Mouse (Mus musculus): ENCODE measurements around the gene Plekhg4. TPM values are rescaled to one million over a fixed set of nuclear protein-coding genes. Genes with fewer than 3 reads are reported as not detected.

Gene Plekhg4
- polyA plus RNA-seq, 1 experiment from 2014 or later = 0.11 TPM

GRCm38 (mm10) chr8:105403467-105403866, 30.4 kb downstream of the Plekhg4 start:
- ATAC-seq (replicated peaks; ENCODE audit: insufficient number of reproducible peaks, low FRiP score, low TSS enrichment) = no peak
- Histone ChIP-seq H3K4me2 (no peak overlapping the region), H3K27ac (ENCODE audit: low read depth, low read length) (no peak overlapping the region), H3K4me3 (ENCODE audit: low read depth, low read length) (no peak overlapping the region), H3K36me3 (ENCODE audit: control insufficient read depth, insufficient read depth, low read length) (no peaks in the 10 kb centered on the region), H3K9me3 (replicated peaks; ENCODE audit: control insufficient read depth, low read length) (no peaks in the 10 kb centered on the region), H3K9ac (ENCODE audit: low read depth, low read length) (no peak overlapping the region), H3K4me1 (ENCODE audit: control insufficient read depth, insufficient read depth, low read length) (no peaks in the 10 kb centered on the region), H3K27me3 (ENCODE audit: control insufficient read depth, insufficient read depth, low read length) (no peaks in the 10 kb centered on the region; the same call in 1 of the 2 replicates)
- WGBS (ENCODE audit: insufficient replicate concordance) = 85% methylated on average over 8 of the region's 8 CpGs

GRCm38 (mm10) chr8:105404496-105404895, 31.4 kb downstream of the Plekhg4 start:
- no peak for ATAC-seq (replicated peaks; ENCODE audit: insufficient number of reproducible peaks, low FRiP score, low TSS enrichment)
- H3K36me3 ChIP-seq (ENCODE audit: control insufficient read depth, insufficient read depth, low read length) = no peaks in the 10 kb centered on the region
- no peak overlapping the region for H3K4me2 ChIP-seq
- H3K4me3 ChIP-seq (ENCODE audit: low read depth, low read length) = no peak overlapping the region
- WGBS (ENCODE audit: insufficient replicate concordance) = 55% methylated on average over 1 of the region's 1 CpGs
- no peak overlapping the region for H3K9ac ChIP-seq (ENCODE audit: low read depth, low read length)
- H3K4me1 ChIP-seq (ENCODE audit: control insufficient read depth, insufficient read depth, low read length) = no peaks in the 10 kb centered on the region
- no peaks in the 10 kb centered on the region for H3K9me3 ChIP-seq (replicated peaks; ENCODE audit: control insufficient read depth, low read length)
- H3K27ac ChIP-seq (ENCODE audit: low read depth, low read length) = no peak overlapping the region
- no peaks in the 10 kb centered on the region; the same call in 1 of the 2 replicates for H3K27me3 ChIP-seq (ENCODE audit: control insufficient read depth, insufficient read depth, low read length)

GRCm38 (mm10) chr8:105406416-105406815, 33.3 kb downstream of the Plekhg4 start:
- H3K27me3 ChIP-seq (ENCODE audit: control insufficient read depth, insufficient read depth, low read length) = no peaks in the 10 kb centered on the region
- no peak overlapping the region for H3K9ac ChIP-seq (ENCODE audit: low read depth, low read length)
- H3K36me3 ChIP-seq (ENCODE audit: control insufficient read depth, insufficient read depth, low read length) = no peaks in the 10 kb centered on the region
- no peak for ATAC-seq (replicated peaks; ENCODE audit: insufficient number of reproducible peaks, low FRiP score, low TSS enrichment)
- H3K4me3 ChIP-seq (ENCODE audit: low read depth, low read length) = no peak overlapping the region
- no peaks in the 10 kb centered on the region for H3K9me3 ChIP-seq (replicated peaks; ENCODE audit: control insufficient read depth, low read length)
- no peaks in the 10 kb centered on the region for H3K4me1 ChIP-seq (ENCODE audit: control insufficient read depth, insufficient read depth, low read length)
- no peak overlapping the region for H3K4me2 ChIP-seq
- no peak overlapping the region for H3K27ac ChIP-seq (ENCODE audit: low read depth, low read length)
- 75% methylated on average over 10 of the region's 10 CpGs for WGBS (ENCODE audit: insufficient replicate concordance)

GRCm38 (mm10) chr8:105408331-105408730, 35.3 kb downstream of the Plekhg4 start:
- no peaks in the 10 kb centered on the region for H3K9me3 ChIP-seq (replicated peaks; ENCODE audit: control insufficient read depth, low read length)
- H3K27me3 ChIP-seq (ENCODE audit: control insufficient read depth, insufficient read depth, low read length) = peaks cover 10% of the 10 kb centered on the region
- no peak for ATAC-seq (replicated peaks; ENCODE audit: insufficient number of reproducible peaks, low FRiP score, low TSS enrichment)
- 61% methylated on average over 7 of the region's 7 CpGs for WGBS (ENCODE audit: insufficient replicate concordance)
- no peaks in the 10 kb centered on the region for H3K36me3 ChIP-seq (ENCODE audit: control insufficient read depth, insufficient read depth, low read length)
- no peak overlapping the region for H3K4me2 ChIP-seq
- H3K4me1 ChIP-seq (ENCODE audit: control insufficient read depth, insufficient read depth, low read length) = peaks cover 2% of the 10 kb centered on the region
- H3K27ac ChIP-seq (ENCODE audit: low read depth, low read length) = no peak overlapping the region
- H3K9ac ChIP-seq (ENCODE audit: low read depth, low read length) = no peak overlapping the region
- no peak overlapping the region for H3K4me3 ChIP-seq (ENCODE audit: low read depth, low read length)

- no peak overlapping the region for H3K4me3 ChIP-seq (ENCODE audit: low read depth, low read length)
- no peak overlapping the region for H3K27ac ChIP-seq (ENCODE audit: low read depth, low read length)
- ATAC-seq (replicated peaks; ENCODE audit: insufficient number of reproducible peaks, low FRiP score, low TSS enrichment) = no peak
- H3K27me3 ChIP-seq (ENCODE audit: control insufficient read depth, insufficient read depth, low read length) = peaks cover 21% of the 10 kb centered on the region
- H3K9ac ChIP-seq (ENCODE audit: low read depth, low read length) = no peak overlapping the region
- peaks cover 7% of the 10 kb centered on the region for H3K4me1 ChIP-seq (ENCODE audit: control insufficient read depth, insufficient read depth, low read length)
- H3K36me3 ChIP-seq (ENCODE audit: control insufficient read depth, insufficient read depth, low read length) = no peaks in the 10 kb centered on the region
- 91% methylated on average over 6 of the region's 6 CpGs for WGBS (ENCODE audit: insufficient replicate concordance)
- H3K4me2 ChIP-seq = no peak overlapping the region
- H3K9me3 ChIP-seq (replicated peaks; ENCODE audit: control insufficient read depth, low read length) = no peaks in the 10 kb centered on the region
These were observed 36.9 kb downstream of the Plekhg4 start for GRCm38 (mm10) chr8:105409947-105410346.

GRCm38 (mm10) chr8:105413391-105413790, 40.3 kb downstream of the Plekhg4 start, which contains the start of the genes Kctd19 and Lrrc36:
Gene Kctd19 (minus strand): TSS chr8:105413502.
Gene Lrrc36 (plus strand): TSS chr8:105413571.
- ATAC-seq (replicated peaks; ENCODE audit: insufficient number of reproducible peaks, low FRiP score, low TSS enrichment) = no peak
- H3K4me3 ChIP-seq (ENCODE audit: low read depth, low read length) = peak within 1 kb of the TSS; percentile 35
- H3K27ac ChIP-seq (ENCODE audit: low read depth, low read length) = no peak within 1 kb of the TSS
- peaks cover 7% of the 10 kb centered on the region for H3K4me1 ChIP-seq (ENCODE audit: control insufficient read depth, insufficient read depth, low read length)
- peak within 1 kb of the TSS; percentile 70 for H3K4me2 ChIP-seq
- WGBS (ENCODE audit: insufficient replicate concordance) = 1% methylated on average over 34 of the region's 34 CpGs
- H3K27me3 ChIP-seq (ENCODE audit: control insufficient read depth, insufficient read depth, low read length) = peaks cover 24% of the 10 kb centered on the region
- H3K9ac ChIP-seq (ENCODE audit: low read depth, low read length) = 0 out of 2 replicates have a peak within 1 kb of the TSS, but pooled peaks have one; percentile 36
- H3K9me3 ChIP-seq (replicated peaks; ENCODE audit: control insufficient read depth, low read length) = no peaks in the 10 kb centered on the region
- H3K36me3 ChIP-seq (ENCODE audit: control insufficient read depth, insufficient read depth, low read length) = no peaks in the 10 kb centered on the region

GRCm38 (mm10) chr8:105418992-105419391, 45.9 kb downstream of the Plekhg4 start:
- Histone ChIP-seq H3K9me3 (replicated peaks; ENCODE audit: control insufficient read depth, low read length) (no peaks in the 10 kb centered on the region), H3K27me3 (ENCODE audit: control insufficient read depth, insufficient read depth, low read length) (peaks cover 7% of the 10 kb centered on the region), H3K4me2 (no peak overlapping the region), H3K4me3 (ENCODE audit: low read depth, low read length) (no peak overlapping the region), H3K36me3 (ENCODE audit: control insufficient read depth, insufficient read depth, low read length) (no peaks in the 10 kb centered on the region), H3K27ac (ENCODE audit: low read depth, low read length) (no peak overlapping the region), H3K9ac (ENCODE audit: low read depth, low read length) (no peak overlapping the region), H3K4me1 (ENCODE audit: control insufficient read depth, insufficient read depth, low read length) (no peaks in the 10 kb centered on the region)
- no peak for ATAC-seq (replicated peaks; ENCODE audit: insufficient number of reproducible peaks, low FRiP score, low TSS enrichment)
- WGBS (ENCODE audit: insufficient replicate concordance) = 73% methylated on average over 2 of the region's 2 CpGs

GRCm38 (mm10) chr8:105419800-105420199, 46.7 kb downstream of the Plekhg4 start:
- Histone ChIP-seq H3K4me1 (ENCODE audit: control insufficient read depth, insufficient read depth, low read length) (no peaks in the 10 kb centered on the region), H3K36me3 (ENCODE audit: control insufficient read depth, insufficient read depth, low read length) (no peaks in the 10 kb centered on the region), H3K4me2 (no peak overlapping the region), H3K9ac (ENCODE audit: low read depth, low read length) (no peak overlapping the region), H3K9me3 (replicated peaks; ENCODE audit: control insufficient read depth, low read length) (no peaks in the 10 kb centered on the region), H3K4me3 (ENCODE audit: low read depth, low read length) (no peak overlapping the region), H3K27ac (ENCODE audit: low read depth, low read length) (no peak overlapping the region), H3K27me3 (ENCODE audit: control insufficient read depth, insufficient read depth, low read length) (0 out of 2 replicates have a peak, but pooled peaks cover 3% of the 10 kb centered on the region)
- no peak for ATAC-seq (replicated peaks; ENCODE audit: insufficient number of reproducible peaks, low FRiP score, low TSS enrichment)
- 83% methylated on average over 4 of the region's 4 CpGs for WGBS (ENCODE audit: insufficient replicate concordance)

GRCm38 (mm10) chr8:105422006-105422405, 48.9 kb downstream of the Plekhg4 start:
- Histone ChIP-seq H3K9ac (ENCODE audit: low read depth, low read length) (no peak overlapping the region), H3K4me2 (no peak overlapping the region), H3K27me3 (ENCODE audit: control insufficient read depth, insufficient read depth, low read length) (no peaks in the 10 kb centered on the region), H3K9me3 (replicated peaks; ENCODE audit: control insufficient read depth, low read length) (no peaks in the 10 kb centered on the region), H3K4me3 (ENCODE audit: low read depth, low read length) (no peak overlapping the region), H3K4me1 (ENCODE audit: control insufficient read depth, insufficient read depth, low read length) (no peaks in the 10 kb centered on the region), H3K27ac (ENCODE audit: low read depth, low read length) (no peak overlapping the region), H3K36me3 (ENCODE audit: control insufficient read depth, insufficient read depth, low read length) (no peaks in the 10 kb centered on the region)
- no peak for ATAC-seq (replicated peaks; ENCODE audit: insufficient number of reproducible peaks, low FRiP score, low TSS enrichment)
- 62% methylated on average over 1 of the region's 1 CpGs for WGBS (ENCODE audit: insufficient replicate concordance)

Measured in heart, embryonic 11.5 days (tissue).